Mouse (Mus musculus): ENCODE results near the gene Spaca4.

DNA sequence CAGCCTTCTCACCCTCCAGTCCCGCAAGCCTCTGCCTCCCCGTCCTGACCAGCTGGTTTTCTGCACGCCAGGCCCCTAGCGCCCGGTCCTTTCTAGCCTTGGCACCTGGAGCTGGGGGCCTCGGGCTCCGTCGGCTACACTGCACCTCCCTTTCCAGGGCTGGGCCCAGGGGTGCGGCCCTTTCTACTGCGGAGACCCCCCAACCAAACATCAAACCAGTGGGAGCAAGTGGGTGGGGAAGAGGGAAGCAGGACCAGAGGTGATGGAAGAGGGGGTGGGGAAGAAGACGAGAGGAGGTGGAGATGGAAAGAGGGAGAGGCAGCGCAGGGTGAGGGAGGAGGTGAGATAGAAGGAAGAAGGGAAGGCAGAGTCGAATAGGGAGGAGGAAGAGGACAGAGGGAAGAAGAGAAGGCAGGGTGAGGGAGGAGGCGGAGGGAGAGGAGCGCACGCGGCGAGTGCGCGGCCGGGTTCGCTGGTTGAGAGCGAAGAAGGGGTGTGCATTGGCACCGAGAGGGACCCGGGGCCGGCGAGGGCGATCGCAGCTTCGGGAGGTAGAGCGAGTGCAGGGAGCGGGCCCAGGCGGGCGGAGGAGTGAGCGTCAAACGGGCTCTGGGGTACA lies 26.0 kb downstream of the Spaca4 start, which contains the start of gene Car11:
- no peak for TF ChIP-seq POLR2A (IDR thresholded peaks at IDR 0.05; ENCODE audit: low read depth, low read length)
- no peak for TF ChIP-seq CTCF (IDR thresholded peaks at IDR 0.05; ENCODE audit: extremely low read depth, insufficient read depth, insufficient read length, insufficient replicate concordance)
